Mouse (Mus musculus) liver, postnatal 0 days (tissue): ENCODE measurements around the gene Xbp1. TPM values are rescaled to one million over a fixed set of nuclear protein-coding genes. Genes with fewer than 3 reads are reported as not detected.
A peak's percentile ranks its signal among the peaks of the same experiment; 100 is the strongest.

Experiments used
- ATAC-seq: fragments of 200-750 bp; cut with Nextera tagmentation; 2 replicates; pipeline ENCODE4 v1.8.0; 2017; ENCODE audit warnings: mild to moderate bottlenecking, moderate library complexity
- DNase-seq: peaks from one replicate; pipeline ENCODE4 v3.0.0-alpha.2; 2016
- H3K27ac ChIP-seq: fragments of 300-500 bp; sonication (generic); 2 replicates; pipeline ENCODE4 v1.5.1; 2014; ENCODE audit warnings: antibody characterized with exemption, moderate library complexity, mild to moderate bottlenecking, low read depth
- H3K27me3 ChIP-seq: fragments of 300-500 bp; sonication (generic); 2 replicates; pipeline ENCODE4 v1.6.1; 2014; ENCODE audit warnings: low read length, control low read depth, mixed read lengths; ENCODE audit not compliant: insufficient read depth
- H3K36me3 ChIP-seq: fragments of 300-500 bp; sonication (generic); replicated peaks from 2 replicates; pipeline ENCODE4 v1.6.1; 2014; ENCODE audit warnings: mild to moderate bottlenecking, control low read depth, low read length, moderate library complexity, mixed read lengths; ENCODE audit not compliant: insufficient read depth
- H3K4me1 ChIP-seq: fragments of 300-500 bp; sonication (generic); 2 replicates; pipeline ENCODE4 v1.6.1; 2014; ENCODE audit warnings: antibody characterized with exemption, mild to moderate bottlenecking, control low read depth; ENCODE audit not compliant: insufficient read depth
- H3K4me2 ChIP-seq: fragments of 300-500 bp; sonication (generic); 2 replicates; pipeline ENCODE4 v1.6.1; 2014; ENCODE audit warnings: low read depth, mild to moderate bottlenecking, low read length, moderate library complexity, mixed read lengths
- H3K4me3 ChIP-seq: fragments of 300-500 bp; sonication (generic); 2 replicates; pipeline ENCODE4 v1.5.1; 2014; ENCODE audit warnings: low read depth, low read length
- H3K9ac ChIP-seq: fragments of 300-500 bp; sonication (generic); replicated peaks from 2 replicates; pipeline ENCODE4 v1.6.1; 2014; ENCODE audit warnings: mild to moderate bottlenecking, moderate library complexity
- H3K9me3 ChIP-seq: fragments of 300-500 bp; sonication (generic); 2 replicates; pipeline ENCODE4 v1.6.1; 2016; ENCODE audit warnings: mild to moderate bottlenecking, control low read depth, low read length, mixed read lengths
- CTCF ChIP-seq: sonication (generic); IDR thresholded peaks from 2 replicates; pipeline ENCODE4 v1.5.1; 2016; ENCODE audit warnings: antibody characterized with exemption, low read depth
- EP300 ChIP-seq: IDR thresholded peaks from 2 replicates; pipeline ENCODE4 v1.6.1; 2016; ENCODE audit warnings: antibody characterized with exemption, low read depth, mild to moderate bottlenecking
- WGBS: fragments of 180-500 bp; shearing (Covaris S2); extraction: QIAGEN DNeasy Blood & Tissue Kit; methylation state at CpG from one replicate; pipeline ENCODE4 v1.1.7; 2014; ENCODE audit not compliant: insufficient replicate concordance; 5-methylcytosine and 5-hydroxymethylcytosine counted together
- polyA plus RNA-seq: library from polyadenylated mRNA; unstranded; fragments of >200 nt; fragmentation: Nextera tagmentation; extraction: Ambion mirVana; gene quantifications from 2 replicates; pipeline ENCODE4 v1.2.1, GENCODE M21; 2015

Gene Xbp1
- polyA plus RNA-seq, 1 experiment from 2014 or later = 119 TPM

GRCm38 (mm10) chr11:5495286-5495832 lies 25.1 kb upstream of the Xbp1 start:
- Histone ChIP-seq H3K9ac (no peak overlapping the region), H3K36me3 (no peaks in the 10 kb centered on the region), H3K27me3 (no peaks in the 10 kb centered on the region), H3K9me3 (no peaks in the 10 kb centered on the region), H3K4me1 (peaks cover 27% of the 10 kb centered on the region), H3K4me3 (no peak overlapping the region), H3K27ac (no peak overlapping the region), H3K4me2 (no peak overlapping the region)
- DNase-seq = no peak
- WGBS = 84% methylated on average over 12 of the region's 12 CpGs
- TF ChIP-seq EP300 (no peak), CTCF (no peak)
- no peak for ATAC-seq

- H3K27me3 ChIP-seq = no peaks in the 10 kb centered on the region
- H3K4me2 ChIP-seq = no peak overlapping the region
- DNase-seq = no peak
- peaks cover 29% of the 10 kb centered on the region for H3K4me1 ChIP-seq
- TF ChIP-seq EP300 = no peak
- no peak for TF ChIP-seq CTCF
- ATAC-seq = no peak
- no peaks in the 10 kb centered on the region for H3K36me3 ChIP-seq
- H3K9ac ChIP-seq = no peak overlapping the region
- no peak overlapping the region for H3K4me3 ChIP-seq
- H3K27ac ChIP-seq = no peak overlapping the region
- no peaks in the 10 kb centered on the region for H3K9me3 ChIP-seq
- WGBS = 71% methylated on average over 5 of the region's 5 CpGs
Measured at GRCm38 (mm10) chr11:5495906-5496305, 24.6 kb upstream of the Xbp1 start.

- H3K27ac ChIP-seq = no peak overlapping the region
- H3K4me1 ChIP-seq = peaks cover 33% of the 10 kb centered on the region
- 89% methylated on average over 13 of the region's 13 CpGs for WGBS
- no peaks in the 10 kb centered on the region for H3K27me3 ChIP-seq
- H3K9ac ChIP-seq = 0 out of 2 replicates have a peak overlapping the region, but pooled peaks have one; percentile 4
- H3K36me3 ChIP-seq = no peaks in the 10 kb centered on the region
- DNase-seq (no peak), ATAC-seq (no peak)
- no peak overlapping the region for H3K4me3 ChIP-seq
- H3K9me3 ChIP-seq = no peaks in the 10 kb centered on the region
- TF ChIP-seq CTCF (peak; percentile 43), EP300 (no peak)
- no peak overlapping the region for H3K4me2 ChIP-seq
Measured at GRCm38 (mm10) chr11:5496559-5497248, 23.8 kb upstream of the Xbp1 start.

- Histone ChIP-seq H3K4me1 (peaks cover 39% of the 10 kb centered on the region), H3K27ac (peak overlapping the region; percentile 81), H3K9ac (no peak overlapping the region), H3K9me3 (no peaks in the 10 kb centered on the region), H3K36me3 (no peaks in the 10 kb centered on the region), H3K27me3 (no peaks in the 10 kb centered on the region), H3K4me3 (no peak overlapping the region), H3K4me2 (peak overlapping the region; percentile 42; the same call in 1 of the 2 replicates)
- ATAC-seq (peak; percentile 69), DNase-seq (peak; percentile 46)
- TF ChIP-seq EP300 = no peak
- TF ChIP-seq CTCF = no peak
- 69% methylated on average over 9 of the region's 9 CpGs for WGBS
Measured at GRCm38 (mm10) chr11:5498422-5498821, 22.0 kb upstream of the Xbp1 start.

- no peaks in the 10 kb centered on the region for H3K27me3 ChIP-seq
- peaks cover 39% of the 10 kb centered on the region for H3K4me1 ChIP-seq
- H3K36me3 ChIP-seq = no peaks in the 10 kb centered on the region
- WGBS = 41% methylated on average over 13 of the region's 13 CpGs
- H3K9me3 ChIP-seq = no peaks in the 10 kb centered on the region
- no peak overlapping the region for H3K4me3 ChIP-seq
- H3K9ac ChIP-seq = peak overlapping the region; percentile 47
- H3K27ac ChIP-seq = peak overlapping the region; percentile 81
- TF ChIP-seq CTCF (no peak), EP300 (peak; percentile 40)
- ATAC-seq = peak; percentile 71
- H3K4me2 ChIP-seq = peak overlapping the region; percentile 42
- DNase-seq = peak; percentile 47
Measured at GRCm38 (mm10) chr11:5498931-5499661, 21.4 kb upstream of the Xbp1 start.
